Mouse (Mus musculus) CD4-positive, CD25-positive, alpha-beta regulatory T cell (primary cell): ENCODE data around the gene Rpl35a. TPM values are rescaled to one million over a fixed set of nuclear protein-coding genes. Genes with fewer than 3 reads are reported as not detected.

ENCODE experiments used
- polyA plus RNA-seq: library from polyadenylated mRNA; unstranded; fragments of 100-300 nt; shearing (Covaris generic); gene quantifications from one replicate; pipeline ENCODE4 v1.2.1, GENCODE M21; 2017

Gene Rpl35a
- 679 TPM for polyA plus RNA-seq

GRCm38 (mm10) chr16:33056095-33056785, at the start of gene Rpl35a, which contains the start of gene Iqcg:
Gene Rpl35a, plus strand, starts transcription at chr16:33056453.
Gene Iqcg, minus strand, starts transcription at chr16:33056218.

GRCm38 (mm10) chr16:33062024-33062681, 5.9 kb downstream of the Rpl35a start, which contains the start of gene Lmln:
Gene Lmln, plus strand, starts transcription at chr16:33062521.

Other genes starting within 250 kb of the Rpl35a start
- gene Smbd1, start 246.0 kb upstream of the Rpl35a start, polyA plus RNA-seq: not detected
- gene Fyttd1, start 179.0 kb upstream of the Rpl35a start, polyA plus RNA-seq: 71.2 TPM
- gene Rubcn, start 178.7 kb upstream of the Rpl35a start, polyA plus RNA-seq: 18.7 TPM
- gene Lrch3, start 142.4 kb upstream of the Rpl35a start, polyA plus RNA-seq: 74.1 TPM
- gene Iqcg, start 235 bp upstream of the Rpl35a start, polyA plus RNA-seq: 0.29 TPM
- 0.59 TPM for gene Lmln, start 6.1 kb downstream of the Rpl35a start, polyA plus RNA-seq
- gene Osbpl11, start 128.6 kb downstream of the Rpl35a start, polyA plus RNA-seq: 29.5 TPM
- gene Snx4, start 195.0 kb downstream of the Rpl35a start, polyA plus RNA-seq: 137 TPM